ENCODE assay signal across 31 mouse cellular contexts in the genomic region with DNA sequence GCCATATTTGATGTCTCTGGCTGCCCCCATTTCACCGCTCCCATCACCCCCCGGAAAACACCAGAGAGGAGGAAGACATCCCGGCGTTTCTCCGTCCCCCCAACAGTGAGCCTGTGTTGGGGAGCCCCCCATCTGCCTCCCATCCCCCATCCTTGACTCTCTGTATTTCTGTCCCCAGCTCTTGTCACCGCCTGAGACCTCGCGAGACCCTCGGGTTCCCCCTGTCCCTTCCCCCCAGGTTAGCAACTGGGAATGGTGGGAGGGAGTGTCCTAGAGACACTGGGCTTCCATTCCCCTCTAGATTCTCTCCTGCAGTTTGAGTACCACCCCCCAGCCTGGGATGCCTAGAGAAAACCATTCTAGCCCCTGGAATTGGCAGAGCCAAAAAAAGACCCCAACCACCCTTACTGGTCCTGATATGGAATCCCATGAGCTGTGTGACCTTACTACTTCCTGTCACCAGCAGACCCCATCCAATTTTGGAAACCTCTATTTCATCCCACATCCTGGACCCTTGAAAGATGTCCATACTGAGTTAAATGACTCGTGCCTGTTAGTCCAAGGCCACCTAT. TPM values are rescaled to one million over a fixed set of nuclear protein-coding genes. Genes with fewer than 3 reads are reported as not detected.
"Had no signal": no experiment of that assay in that cellular context is flagged by ENCODE, and none has a peak within 500 bp of the region (broad histone marks: within the 10 kb centered on the region; RNA-seq: fewer than 3 reads in every experiment).

No protein-coding gene starts in this region.

- ATAC-seq: hindbrain, embryonic 16.5 days; inflammation-experienced regulatory T-cells, adult 6 months; intestine, embryonic 15.5 days; intestine, postnatal 0 days had no signal

- H3K27ac ChIP-seq: heart, embryonic 10.5 days; hindbrain, embryonic 12.5 days; hindbrain, embryonic 14.5 days; intestine, embryonic 15.5 days; left cerebral cortex, adult 2 months; limb, embryonic 10.5 days; limb, embryonic 12.5 days; liver, embryonic 13.5 days; liver, embryonic 15.5 days had no signal

- H3K4me1 ChIP-seq: intestine, embryonic 15.5 days; liver, embryonic 13.5 days; liver, embryonic 15.5 days had no signal

- H3K4me3 ChIP-seq: heart, embryonic 10.5 days; heart, embryonic 12.5 days; hindbrain, embryonic 12.5 days; intestine, embryonic 15.5 days; left cerebral cortex, adult 2 months; limb, embryonic 10.5 days; limb, embryonic 12.5 days; liver, embryonic 13.5 days; liver, embryonic 15.5 days had no signal

- H3K9ac ChIP-seq: heart, embryonic 12.5 days; hindbrain, embryonic 12.5 days; hindbrain, embryonic 14.5 days; intestine, embryonic 15.5 days; limb, embryonic 12.5 days; liver, embryonic 13.5 days; liver, embryonic 15.5 days had no signal

- H3K4me2 ChIP-seq: heart, embryonic 12.5 days; hindbrain, embryonic 12.5 days; hindbrain, embryonic 14.5 days; intestine, embryonic 15.5 days; limb, embryonic 12.5 days; liver, embryonic 11.5 days; liver, embryonic 13.5 days; liver, embryonic 15.5 days had no signal

- H3K9me3 ChIP-seq: heart, embryonic 10.5 days; heart, embryonic 12.5 days; hindbrain, embryonic 10.5 days; intestine, embryonic 15.5 days; limb, embryonic 10.5 days; limb, embryonic 12.5 days; liver, embryonic 13.5 days; liver, embryonic 15.5 days had no signal

- H3K36me3 ChIP-seq: heart, embryonic 10.5 days; heart, embryonic 12.5 days; hindbrain, embryonic 12.5 days; intestine, embryonic 15.5 days; limb, embryonic 10.5 days; limb, embryonic 12.5 days; liver, embryonic 13.5 days; liver, embryonic 15.5 days had no signal

- DNase-seq: gastrocnemius, postnatal 14 days; gastrocnemius, postnatal 36 days; heart, adult 11 months; heart, postnatal 10 days; heart, postnatal 4 days; kidney, adult 18-20 months; kidney, adult 8-10 months; kidney, postnatal 10 days; kidney, postnatal 25 days; kidney, postnatal 4 days; layer of hippocampus, adult 9-11 months; liver; liver, embryonic 13.5 days had no signal

RNA-seq across cellular contexts. Expression of gene Kcnc3, which starts 10.3 kb away (rescaled TPM):
- polyA plus RNA-seq: heart, embryonic 14.5 days; inflammation-experienced regulatory T-cells, adult 6 months had no signal

RNA-seq across cellular contexts. Expression of gene Napsa, which starts 28.6 kb away (rescaled TPM):
- total RNA-seq: gastrocnemius, postnatal 14 days; layer of hippocampus, postnatal 25 days; left cerebral cortex, postnatal 14 days; left cerebral cortex, postnatal 36 days had no signal
- polyA plus RNA-seq: heart, embryonic 12.5 days had no signal
